Mouse (Mus musculus) liver, adult 2 months (tissue): ENCODE measurements around the gene Plcz1. TPM values are rescaled to one million over a fixed set of nuclear protein-coding genes. Genes with fewer than 3 reads are reported as not detected.
A peak's percentile ranks its signal among the peaks of the same experiment; 100 is the strongest.

ENCODE experiments used
- DNase-seq: peaks from one replicate; pipeline ENCODE4 v3.0.0-alpha.2; 2011; ENCODE audit warnings: low read depth, low spot score; ENCODE audit errors: extremely low read depth
- H3K27ac ChIP-seq: fragments of 200-500 bp; replicated peaks from 2 replicates; pipeline ENCODE4 v1.5.1; 2012; ENCODE audit warnings: low read depth, mild to moderate bottlenecking, control low read depth, inconsistent platforms, low read length; ENCODE audit not compliant: insufficient read depth
- H3K27me3 ChIP-seq: fragments of 200-500 bp; 2 replicates; pipeline ENCODE4 v1.6.1; 2012; ENCODE audit warnings: mild to moderate bottlenecking, moderate library complexity, low read length, inconsistent platforms; ENCODE audit not compliant: control insufficient read depth, insufficient read depth
- H3K36me3 ChIP-seq: fragments of 200-500 bp; 2 replicates; pipeline ENCODE4 v1.6.1; 2012; ENCODE audit warnings: low read length, inconsistent platforms; ENCODE audit not compliant: control insufficient read depth, insufficient read depth
- H3K4me1 ChIP-seq: fragments of 200-500 bp; 2 replicates; pipeline ENCODE4 v1.6.1; 2011; ENCODE audit warnings: low read length; ENCODE audit not compliant: control insufficient read depth, insufficient read depth
- H3K4me3 ChIP-seq: fragments of 200-500 bp; 2 replicates; pipeline ENCODE4 v1.5.1; 2011; ENCODE audit warnings: low read depth, mild to moderate bottlenecking, control low read depth, low read length, moderate library complexity; ENCODE audit not compliant: insufficient read depth
- H3K79me2 ChIP-seq: fragments of 200-500 bp; 2 replicates; pipeline ENCODE4 v1.6.1; 2012; ENCODE audit warnings: inconsistent platforms, mild to moderate bottlenecking, low read length, moderate library complexity; ENCODE audit not compliant: control insufficient read depth, insufficient read depth
- H3K9ac ChIP-seq: fragments of 200-500 bp; 2 replicates; pipeline ENCODE4 v1.6.1; 2012; ENCODE audit warnings: low read depth, mild to moderate bottlenecking, control low read depth, inconsistent platforms, low read length
- CTCF ChIP-seq: fragments of 200-500 bp; IDR thresholded peaks from 2 replicates; pipeline ENCODE4 v1.5.1; 2011; ENCODE audit warnings: low read depth, low read length, control low read depth
- POLR2A ChIP-seq: fragments of 200-500 bp; IDR thresholded peaks from 2 replicates; pipeline ENCODE4 v1.6.1; 2011; ENCODE audit warnings: low read length, control low read depth; ENCODE audit not compliant: insufficient read depth; ENCODE audit errors: extremely low read depth
- WGBS: fragments of 180-500 bp; shearing (Covaris S2); methylation state at CpG from one replicate; pipeline ENCODE4 v1.1.7; 2018; 5-methylcytosine and 5-hydroxymethylcytosine counted together
- polyA plus RNA-seq: library from polyadenylated mRNA; depleted of rRNA; stranded (reverse); fragments of >200 nt; gene quantifications from 2 replicates; pipeline ENCODE4 v1.2.3, GENCODE M21; 2012
- total RNA-seq: library from RNA; depleted of rRNA; stranded (reverse); fragments of >200 nt; gene quantifications from 2 replicates; pipeline ENCODE4 v1.2.3, GENCODE M21; 2014

The Plcz1 gene
- total and polyA plus RNA-seq, 2 experiments = not detected

GRCm38 (mm10) chr6:140051476-140051875, 10.2 kb upstream of the Plcz1 start:
- Histone ChIP-seq H3K9ac (no peak overlapping the region), H3K4me3 (no peak overlapping the region), H3K27me3 (no peaks in the 10 kb centered on the region), H3K36me3 (no peaks in the 10 kb centered on the region), H3K79me2 (no peaks in the 10 kb centered on the region), H3K4me1 (no peaks in the 10 kb centered on the region), H3K27ac (no peak overlapping the region)
- 88% methylated on average over 5 of the region's 5 CpGs for whole genome bisulfite sequencing
- TF ChIP-seq CTCF (no peak), POLR2A (no peak)
- no peak for DNase-seq

- H3K4me1 ChIP-seq = no peaks in the 10 kb centered on the region
- H3K4me3 ChIP-seq = no peak within 1 kb of the TSS
- H3K27ac ChIP-seq = no peak within 1 kb of the TSS
- no peaks in the 10 kb centered on the region for H3K27me3 ChIP-seq
- TF ChIP-seq POLR2A (no peak), CTCF (no peak)
- H3K9ac ChIP-seq = no peak within 1 kb of the TSS
- DNase-seq = no peak
- no peaks in the 10 kb centered on the region for H3K79me2 ChIP-seq
- 97% methylated on average over 7 of the region's 7 CpGs for WGBS
- H3K36me3 ChIP-seq = no peaks in the 10 kb centered on the region
Measured at GRCm38 (mm10) chr6:140040952-140041351, 305 bp downstream of the Plcz1 start, which contains the start of gene Capza3. Capza3 (plus strand) TSS chr6:140041252.

GRCm38 (mm10) chr6:140024404-140024803, 16.9 kb downstream of the Plcz1 start:
- H3K9ac ChIP-seq = no peak overlapping the region
- no peaks in the 10 kb centered on the region for H3K36me3 ChIP-seq
- H3K79me2 ChIP-seq = no peaks in the 10 kb centered on the region
- H3K27ac ChIP-seq = no peak overlapping the region
- 32% methylated on average over 7 of the region's 7 CpGs for WGBS
- H3K4me1 ChIP-seq = no peaks in the 10 kb centered on the region
- no peak overlapping the region for H3K4me3 ChIP-seq
- H3K27me3 ChIP-seq = no peaks in the 10 kb centered on the region
- DNase-seq = peak; percentile 51
- TF ChIP-seq CTCF (no peak), POLR2A (no peak)

GRCm38 (mm10) chr6:140005181-140005580, 36.1 kb downstream of the Plcz1 start:
- Histone ChIP-seq H3K4me1 (no peaks in the 10 kb centered on the region), H3K27me3 (no peaks in the 10 kb centered on the region), H3K4me3 (no peak overlapping the region), H3K79me2 (no peaks in the 10 kb centered on the region), H3K9ac (no peak overlapping the region), H3K36me3 (no peaks in the 10 kb centered on the region), H3K27ac (no peak overlapping the region)
- no peak for DNase-seq
- WGBS = 82% methylated on average over 3 of the region's 3 CpGs
- peak; percentile 23; the same call in 1 of the 2 replicates for TF ChIP-seq CTCF
- TF ChIP-seq POLR2A = no peak

- Histone ChIP-seq H3K36me3 (no peaks in the 10 kb centered on the region), H3K79me2 (no peaks in the 10 kb centered on the region), H3K4me3 (no peak overlapping the region), H3K27me3 (no peaks in the 10 kb centered on the region), H3K27ac (no peak overlapping the region), H3K9ac (no peak overlapping the region), H3K4me1 (no peaks in the 10 kb centered on the region)
- no peak for TF ChIP-seq POLR2A
- TF ChIP-seq CTCF = no peak
- peak; percentile 51 for DNase-seq
- 60% methylated on average over 10 of the region's 10 CpGs for WGBS
Measured at GRCm38 (mm10) chr6:139989597-139989996, 51.7 kb downstream of the Plcz1 start.

GRCm38 (mm10) chr6:139989075-139989474, 52.2 kb downstream of the Plcz1 start:
- TF ChIP-seq POLR2A (no peak), CTCF (no peak)

More at GRCm38 (mm10) chr6:139989075-139989474, 52.2 kb downstream of the Plcz1 start:
- Histone ChIP-seq H3K79me2 (no peaks in the 10 kb centered on the region), H3K4me1 (no peaks in the 10 kb centered on the region), H3K27ac (no peak overlapping the region), H3K4me3 (no peak overlapping the region), H3K36me3 (no peaks in the 10 kb centered on the region), H3K9ac (no peak overlapping the region), H3K27me3 (no peaks in the 10 kb centered on the region)
- WGBS = 96% methylated on average over 6 of the region's 6 CpGs
- DNase-seq = no peak
